Mouse (Mus musculus) heart, postnatal 0 days (tissue): Measurements from ENCODE around the gene Dnajb8. TPM values are rescaled to one million over a fixed set of nuclear protein-coding genes. Genes with fewer than 3 reads are reported as not detected.

Experiments
- ATAC-seq: fragments of 200-750 bp; cut with Nextera tagmentation; 2 replicates; pipeline ENCODE4 v1.8.0; 2017; ENCODE audit warnings: low read depth, moderate number of reproducible peaks, moderate library complexity; ENCODE audit not compliant: insufficient read depth
- DNase-seq: peaks from one replicate; pipeline ENCODE4 v3.0.0-alpha.2; 2016; ENCODE audit warnings: low spot score
- H3K27ac ChIP-seq: fragments of 300-500 bp; sonication (generic); 2 replicates; pipeline ENCODE4 v1.5.1; 2014; ENCODE audit warnings: low read depth, mild to moderate bottlenecking
- H3K27me3 ChIP-seq: fragments of 300-500 bp; sonication (generic); 2 replicates; pipeline ENCODE4 v1.6.1; 2014; ENCODE audit warnings: low read length, mixed read lengths; ENCODE audit not compliant: control insufficient read depth, insufficient read depth
- H3K36me3 ChIP-seq: fragments of 300-500 bp; sonication (generic); replicated peaks from 2 replicates; pipeline ENCODE4 v1.6.1; 2014; ENCODE audit warnings: low read length, mixed read lengths; ENCODE audit not compliant: control insufficient read depth, insufficient read depth
- H3K4me1 ChIP-seq: fragments of 300-500 bp; sonication (generic); 2 replicates; pipeline ENCODE4 v1.6.1; 2014; ENCODE audit warnings: antibody characterized with exemption; ENCODE audit not compliant: control insufficient read depth, insufficient read depth
- H3K4me2 ChIP-seq: fragments of 300-500 bp; sonication (generic); 2 replicates; pipeline ENCODE4 v1.6.1; 2014; ENCODE audit warnings: low read depth, mild to moderate bottlenecking, low read length, moderate library complexity
- H3K4me3 ChIP-seq: fragments of 300-500 bp; sonication (generic); 2 replicates; pipeline ENCODE4 v1.5.1; 2014; ENCODE audit warnings: low read depth, low read length
- H3K9ac ChIP-seq: fragments of 300-500 bp; sonication (generic); replicated peaks from 2 replicates; pipeline ENCODE4 v1.6.1; 2014; ENCODE audit warnings: low read depth, low read length, mixed read lengths
- H3K9me3 ChIP-seq: fragments of 300-500 bp; sonication (generic); replicated peaks from 2 replicates; pipeline ENCODE4 v1.6.1; 2016; ENCODE audit warnings: low read length; ENCODE audit not compliant: control insufficient read depth
- CTCF ChIP-seq: IDR thresholded peaks from 2 replicates; pipeline ENCODE4 v1.5.1; 2016; ENCODE audit warnings: antibody characterized with exemption, control low read depth, low read depth
- EP300 ChIP-seq: IDR thresholded peaks from 2 replicates; pipeline ENCODE4 v1.6.1; 2016; ENCODE audit warnings: antibody characterized with exemption, low read depth
- WGBS: fragments of 180-500 bp; shearing (Covaris S2); extraction: QIAGEN DNeasy Blood & Tissue Kit; methylation state at CpG from one replicate; pipeline ENCODE4 v1.1.7; 2014; 5-methylcytosine and 5-hydroxymethylcytosine counted together
- polyA plus RNA-seq: library from polyadenylated mRNA; unstranded; fragments of >200 nt; fragmentation: Nextera tagmentation; extraction: Ambion mirVana; gene quantifications from 2 replicates; pipeline ENCODE4 v1.2.1, GENCODE M21; 2015
- total RNA-seq: library from RNA; depleted of rRNA; stranded (reverse); fragments of >200 nt; gene quantifications from 2 replicates; pipeline ENCODE4 v1.2.3, GENCODE M21; 2014; ENCODE audit warnings: low replicate concordance

Gene Dnajb8
- total and polyA plus RNA-seq, 2 experiments from 2014 or later = not detected

- Histone ChIP-seq H3K27ac (no peak overlapping the region), H3K9me3 (no peaks in the 10 kb centered on the region), H3K4me2 (no peak overlapping the region), H3K4me1 (no peaks in the 10 kb centered on the region), H3K36me3 (no peaks in the 10 kb centered on the region), H3K27me3 (peaks cover 27% of the 10 kb centered on the region; the same call in 1 of the 2 replicates), H3K9ac (no peak overlapping the region), H3K4me3 (no peak overlapping the region)
- 25% methylated on average over 5 of the region's 5 CpGs for WGBS
- DNase-seq (no peak), ATAC-seq (no peak)
- TF ChIP-seq CTCF (no peak), EP300 (no peak)
Measured at GRCm38 (mm10) chr6:88226570-88226994, 4.5 kb downstream of the Dnajb8 start.

GRCm38 (mm10) chr6:88227537-88227936 is 5.5 kb downstream of the Dnajb8 start:
- no peak overlapping the region for H3K4me3 ChIP-seq
- TF ChIP-seq CTCF = no peak
- no peak for TF ChIP-seq EP300
- H3K9me3 ChIP-seq = no peaks in the 10 kb centered on the region
- no peak overlapping the region for H3K27ac ChIP-seq
- H3K4me1 ChIP-seq = no peaks in the 10 kb centered on the region
- peaks cover 27% of the 10 kb centered on the region; the same call in 1 of the 2 replicates for H3K27me3 ChIP-seq
- 61% methylated on average over 7 of the region's 7 CpGs for WGBS
- no peaks in the 10 kb centered on the region for H3K36me3 ChIP-seq
- ATAC-seq (no peak), DNase-seq (no peak)
- no peak overlapping the region for H3K9ac ChIP-seq
- no peak overlapping the region for H3K4me2 ChIP-seq

- Histone ChIP-seq H3K4me2 (no peak overlapping the region), H3K4me1 (no peaks in the 10 kb centered on the region), H3K9me3 (no peaks in the 10 kb centered on the region), H3K4me3 (no peak overlapping the region), H3K27ac (no peak overlapping the region), H3K36me3 (no peaks in the 10 kb centered on the region), H3K9ac (no peak overlapping the region), H3K27me3 (peaks cover 34% of the 10 kb centered on the region)
- TF ChIP-seq EP300 (no peak), CTCF (no peak)
- WGBS = 77% methylated on average over 12 of the region's 12 CpGs
- DNase-seq = no peak
- ATAC-seq = no peak
Measured at GRCm38 (mm10) chr6:88229221-88229620, 7.2 kb downstream of the Dnajb8 start.

GRCm38 (mm10) chr6:88231821-88232220 is 9.8 kb downstream of the Dnajb8 start:
- Histone ChIP-seq H3K9ac (no peak overlapping the region), H3K9me3 (no peaks in the 10 kb centered on the region), H3K36me3 (no peaks in the 10 kb centered on the region), H3K27me3 (peaks cover 41% of the 10 kb centered on the region), H3K4me2 (no peak overlapping the region), H3K27ac (no peak overlapping the region), H3K4me3 (no peak overlapping the region), H3K4me1 (0 out of 2 replicates have a peak, but pooled peaks cover 5% of the 10 kb centered on the region)
- 62% methylated on average over 7 of the region's 7 CpGs for WGBS
- ATAC-seq = no peak
- no peak for TF ChIP-seq EP300
- no peak for TF ChIP-seq CTCF
- DNase-seq = no peak

GRCm38 (mm10) chr6:88232221-88232620 is 10.2 kb downstream of the Dnajb8 start:
- 72% methylated on average over 6 of the region's 6 CpGs for WGBS
- DNase-seq (no peak), ATAC-seq (no peak)
- TF ChIP-seq EP300 = no peak
- TF ChIP-seq CTCF = no peak
- peaks cover 41% of the 10 kb centered on the region for H3K27me3 ChIP-seq
- no peak overlapping the region for H3K27ac ChIP-seq
- H3K4me3 ChIP-seq = no peak overlapping the region
- no peak overlapping the region for H3K4me2 ChIP-seq
- H3K4me1 ChIP-seq = 0 out of 2 replicates have a peak, but pooled peaks cover 5% of the 10 kb centered on the region
- H3K9me3 ChIP-seq = no peaks in the 10 kb centered on the region
- H3K9ac ChIP-seq = no peak overlapping the region
- no peaks in the 10 kb centered on the region for H3K36me3 ChIP-seq

- DNase-seq = no peak
- Histone ChIP-seq H3K27me3 (peaks cover 45% of the 10 kb centered on the region), H3K4me3 (no peak overlapping the region), H3K9ac (no peak overlapping the region), H3K27ac (no peak overlapping the region), H3K4me2 (no peak overlapping the region), H3K9me3 (no peaks in the 10 kb centered on the region), H3K36me3 (no peaks in the 10 kb centered on the region), H3K4me1 (0 out of 2 replicates have a peak, but pooled peaks cover 5% of the 10 kb centered on the region)
- no peak for ATAC-seq
- WGBS = 78% methylated on average over 8 of the region's 8 CpGs
- TF ChIP-seq EP300 (no peak), CTCF (no peak)
Measured at GRCm38 (mm10) chr6:88233996-88234395, 11.9 kb downstream of the Dnajb8 start.
